Mouse (Mus musculus) brain, embryonic 18.5 days (tissue): ENCODE measurements at regions not wholly inside any gene's neighbourhood (a gene's known extent, or its start where the extent isn't known, plus 50 kb on each side); places are given as distances from the start of the nearest gene placed in this dataset.

ENCODE experiments used
- DNase-seq: peaks from one replicate; pipeline ENCODE4 v3.0.0-alpha.2; 2012; ENCODE audit warnings: low read depth, low spot score

DNA sequence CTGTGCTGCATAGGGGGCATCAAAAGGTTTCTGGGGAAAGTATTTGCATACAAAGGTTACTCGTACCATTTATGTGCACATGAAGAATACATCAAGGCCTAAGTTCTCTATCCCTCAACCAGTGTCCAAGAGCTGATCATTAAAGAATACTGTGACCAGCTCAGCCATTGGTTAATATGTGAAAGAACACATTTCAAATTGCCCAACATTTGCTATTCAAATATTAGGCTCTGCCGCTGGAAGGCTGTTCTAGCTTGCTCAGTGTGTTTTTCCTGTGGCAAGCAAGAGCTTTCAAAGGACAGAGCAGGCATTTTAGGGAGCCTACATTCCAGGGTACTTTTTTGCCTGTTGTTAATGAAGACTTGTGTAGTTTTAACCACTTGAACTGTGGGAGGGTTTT, 220.8 kb downstream of the Ahr start:
- DNase-seq, result no peak

DNA sequence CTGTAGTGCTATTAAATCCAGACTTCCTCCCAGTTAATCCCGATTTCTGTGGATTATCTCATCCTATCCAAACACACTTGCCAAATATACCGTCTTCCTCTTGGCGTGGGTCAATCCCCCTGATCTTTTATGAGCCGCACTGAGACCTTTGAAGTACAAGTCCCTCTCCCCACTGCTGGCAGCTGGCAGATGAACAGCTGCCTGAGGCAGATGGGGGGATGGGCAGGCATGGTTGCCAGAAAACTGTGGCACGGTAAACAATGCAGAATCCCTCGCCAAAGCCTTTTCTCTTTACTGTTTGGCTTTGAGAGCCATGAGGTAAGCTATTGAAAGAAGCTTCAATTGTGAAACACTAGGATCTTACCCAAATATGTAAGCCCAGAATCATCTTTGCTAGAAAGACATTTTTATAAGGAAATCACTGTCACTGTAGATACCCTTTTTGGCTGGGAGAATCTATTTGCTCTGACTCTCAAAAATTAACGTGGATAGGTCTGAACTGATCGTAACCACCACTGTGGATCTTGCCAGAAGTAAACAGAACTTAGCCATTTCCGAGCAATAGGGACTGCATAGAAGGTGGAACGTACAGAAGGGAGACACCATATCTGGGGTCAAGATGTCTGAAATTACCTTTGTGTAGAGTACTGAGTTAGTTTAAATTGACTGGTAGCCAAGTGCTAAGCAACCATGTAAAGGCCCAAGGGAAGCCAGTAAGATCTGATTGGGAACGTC, 221.5 kb downstream of the Ahr start:
- DNase-seq, result no peak

DNA sequence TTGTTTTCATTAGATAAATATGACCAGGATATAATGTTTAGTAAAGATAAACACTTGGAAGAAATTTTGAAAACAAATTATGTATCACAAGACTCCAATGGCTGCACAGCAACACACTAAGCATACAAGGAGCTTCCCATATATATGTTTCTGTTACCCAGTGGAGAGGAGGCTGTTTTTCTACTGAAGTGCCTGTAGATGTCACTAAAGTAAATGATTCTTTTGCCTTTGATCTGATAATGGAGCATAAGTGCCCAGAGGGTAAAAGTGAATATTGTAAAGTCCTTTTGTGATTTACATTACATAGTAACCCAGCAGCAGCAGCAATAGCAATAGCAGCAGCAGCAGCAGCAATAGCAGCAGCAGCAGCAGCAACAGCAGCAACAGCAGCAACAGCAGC, 226.3 kb downstream of the Ahr start:
- DNase-seq, result no peak

DNA sequence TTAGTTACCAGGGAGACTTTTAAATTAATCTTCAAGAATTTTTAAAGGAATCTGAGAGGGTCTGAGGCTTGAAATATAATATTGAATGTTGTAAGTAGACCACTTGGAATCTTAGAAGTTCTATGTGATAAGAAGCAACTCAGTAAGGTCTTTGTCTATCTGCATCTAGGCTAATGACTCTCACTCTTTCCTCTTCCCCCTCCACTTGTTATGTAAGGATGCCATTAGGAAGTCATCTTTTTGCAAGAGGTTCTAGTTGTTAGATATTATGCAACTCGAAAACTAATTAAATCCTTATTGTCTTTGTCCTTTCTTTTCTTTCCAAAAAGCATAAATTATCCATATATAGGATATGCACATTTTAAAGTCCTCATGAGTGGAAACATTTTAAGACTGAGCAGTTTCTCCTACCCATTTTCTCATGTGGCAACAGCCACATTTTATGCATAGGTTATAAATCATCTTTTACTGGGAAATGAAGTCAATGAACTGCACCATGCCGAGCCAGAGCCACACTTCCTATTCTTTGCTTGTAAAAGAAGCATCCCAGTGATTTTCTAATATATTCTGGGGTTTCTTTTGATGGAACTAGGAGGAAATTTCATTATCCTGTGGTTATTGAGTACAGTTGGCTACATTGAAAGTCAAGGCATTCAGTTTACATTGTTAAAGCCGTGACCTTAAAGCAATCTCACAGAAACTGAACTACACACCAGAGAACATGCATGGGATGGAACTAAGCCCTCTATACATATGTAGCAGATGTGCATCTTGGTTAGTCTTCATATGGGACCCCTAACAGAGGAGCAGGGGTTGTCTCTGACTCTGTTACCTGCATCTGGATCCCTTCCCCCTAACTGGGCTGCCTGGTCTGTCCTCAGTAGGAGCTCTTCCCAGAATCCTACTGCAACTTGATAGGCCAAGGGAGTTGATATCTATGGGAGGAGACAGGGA, 230.8 kb downstream of the Ahr start:
- DNase-seq, result no peak

DNA sequence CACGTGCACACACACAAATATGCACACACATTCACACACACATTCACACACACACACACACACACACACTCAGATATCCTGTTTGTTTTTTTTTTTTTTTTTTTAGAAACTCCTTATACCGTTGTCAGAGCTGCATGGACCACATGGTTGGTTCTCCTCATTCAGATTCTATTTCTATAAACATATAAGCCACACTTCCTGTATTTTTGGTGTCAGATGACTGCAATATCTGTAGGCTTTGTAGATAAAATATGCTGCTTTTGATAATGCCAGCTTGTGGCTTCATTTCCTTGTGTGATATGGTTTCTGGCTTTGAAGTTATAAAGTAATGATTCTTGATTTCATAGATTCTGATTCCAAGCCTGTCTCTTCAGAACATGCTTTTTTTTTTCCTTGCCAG, 231.7 kb downstream of the Ahr start:
- no peak for DNase-seq

DNA sequence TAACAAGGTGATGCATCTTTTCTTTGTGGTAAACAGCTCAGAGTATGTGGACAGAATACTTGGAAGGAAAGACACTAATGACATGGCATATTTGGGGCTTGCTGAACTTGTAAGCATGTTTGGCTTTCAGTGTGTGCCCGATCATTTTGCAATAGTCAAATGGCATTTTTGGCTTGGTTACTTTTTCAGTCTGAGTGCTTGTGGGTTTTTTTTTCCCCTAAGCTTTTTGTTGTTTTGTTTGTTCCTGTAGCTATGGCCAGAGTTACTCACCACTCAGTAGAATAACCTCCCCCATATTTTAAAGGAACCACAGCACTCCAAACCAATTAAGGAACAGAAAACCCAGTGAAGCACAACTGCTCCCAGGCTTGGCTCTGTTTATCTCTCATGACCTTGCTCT, 240.2 kb downstream of the Ahr start:
- DNase-seq, result no peak

DNA sequence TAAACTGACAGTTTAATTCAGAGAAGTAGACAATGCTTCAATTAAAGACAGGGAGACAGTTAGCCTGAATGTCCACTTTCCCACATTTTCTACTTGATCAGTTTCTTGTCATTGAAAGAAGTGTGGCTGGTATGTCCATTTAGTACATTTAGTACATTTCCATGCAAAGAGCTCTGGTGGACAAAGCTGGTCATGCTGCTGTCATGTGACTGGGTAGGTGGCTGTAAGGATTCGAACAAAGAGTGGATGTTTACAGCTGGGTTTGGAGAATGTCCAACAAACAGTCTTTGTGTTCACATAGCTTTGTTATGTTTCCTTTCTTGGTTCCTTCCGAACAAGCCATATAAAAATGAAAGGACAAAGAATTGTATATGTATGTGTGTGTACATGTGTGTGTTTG, 241.3 kb downstream of the Ahr start:
- DNase-seq, result no peak

DNA sequence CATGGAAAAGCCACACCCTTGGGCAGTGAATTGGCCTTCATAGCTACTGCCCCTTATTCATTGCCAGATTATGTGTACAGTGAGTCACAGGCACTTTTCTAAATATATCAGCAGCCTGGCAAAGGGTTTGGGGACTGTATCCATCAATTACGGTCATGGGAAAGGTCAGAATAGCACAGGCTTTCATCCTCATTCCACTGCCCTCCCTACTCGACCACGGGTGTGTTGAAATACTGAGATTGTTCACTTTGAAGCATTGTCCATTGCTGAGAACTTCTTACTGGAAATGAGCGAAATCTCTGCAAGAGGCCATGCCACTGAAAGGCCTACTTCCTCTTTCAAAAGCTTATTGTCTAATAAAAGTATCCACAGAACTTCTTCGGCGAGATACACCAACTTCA, 242.9 kb downstream of the Ahr start:
- DNase-seq, result no peak

DNA sequence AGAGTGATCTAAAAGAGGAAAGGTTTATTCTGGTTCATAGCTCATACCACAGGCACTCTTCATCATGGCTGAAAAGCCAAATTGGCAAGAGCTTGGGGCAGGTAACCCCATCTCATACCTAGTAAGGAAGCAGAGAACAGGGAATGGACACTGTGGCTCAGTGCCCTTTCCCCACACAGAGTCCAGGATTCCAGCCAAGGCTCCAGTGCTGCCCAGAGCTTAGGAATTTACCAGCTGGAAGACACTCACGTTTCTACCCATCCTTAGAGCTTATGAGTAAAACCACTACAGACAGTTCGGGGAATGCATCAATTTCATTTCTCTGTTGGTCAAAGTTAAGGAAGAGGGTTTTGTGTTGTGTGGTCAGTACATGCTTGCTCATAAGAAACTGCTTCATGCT, 241.0 kb downstream of the Snx13 start:
- DNase-seq, result no peak

DNA sequence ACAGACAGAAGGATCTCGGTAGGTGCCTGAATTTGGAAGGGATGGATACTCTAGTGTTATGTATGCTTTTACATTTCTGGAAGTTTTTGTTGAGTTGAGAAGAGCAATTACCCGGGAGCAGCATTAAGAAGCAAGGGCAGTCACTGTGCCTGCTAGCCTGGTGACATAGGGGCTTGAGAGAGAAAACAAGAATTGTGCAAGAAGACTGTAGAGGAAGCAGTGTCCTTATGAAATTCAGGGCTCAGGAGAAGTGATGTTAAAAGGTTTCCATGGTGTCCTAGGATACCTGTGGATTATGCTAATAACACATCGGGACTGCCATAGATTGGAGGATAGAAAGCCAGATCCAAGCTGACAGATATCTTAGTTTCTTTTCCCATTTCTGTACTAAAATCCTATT, 240.6 kb downstream of the Snx13 start:
- no peak for DNase-seq

DNA sequence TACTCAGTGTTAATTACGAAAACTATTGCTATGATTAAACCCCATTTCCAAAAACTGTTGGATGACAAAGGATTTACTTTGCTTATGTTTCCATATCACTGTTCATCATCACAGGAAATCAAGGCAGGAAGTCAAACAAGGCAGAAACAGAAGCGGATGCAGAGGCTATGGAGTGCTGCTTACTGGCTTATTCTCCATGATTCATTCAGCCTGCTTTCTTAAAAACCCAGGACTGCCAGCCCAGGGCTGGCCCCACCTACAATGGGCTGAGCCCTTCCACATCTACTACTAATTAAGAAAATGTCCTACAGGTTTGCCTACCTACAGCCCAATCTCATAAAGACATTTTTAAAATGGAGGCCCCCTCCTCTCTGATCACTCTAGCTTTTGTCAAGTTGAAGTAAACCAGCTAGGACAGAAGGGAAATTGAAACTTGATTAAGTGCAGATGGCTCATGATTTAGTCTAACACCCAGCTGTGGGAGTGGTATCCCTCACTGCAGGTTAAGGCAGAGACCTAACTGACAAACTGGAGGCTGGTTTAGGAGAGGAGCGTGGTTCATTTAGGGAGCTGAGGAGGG, 240.1 kb downstream of the Snx13 start:
- no peak for DNase-seq

DNA sequence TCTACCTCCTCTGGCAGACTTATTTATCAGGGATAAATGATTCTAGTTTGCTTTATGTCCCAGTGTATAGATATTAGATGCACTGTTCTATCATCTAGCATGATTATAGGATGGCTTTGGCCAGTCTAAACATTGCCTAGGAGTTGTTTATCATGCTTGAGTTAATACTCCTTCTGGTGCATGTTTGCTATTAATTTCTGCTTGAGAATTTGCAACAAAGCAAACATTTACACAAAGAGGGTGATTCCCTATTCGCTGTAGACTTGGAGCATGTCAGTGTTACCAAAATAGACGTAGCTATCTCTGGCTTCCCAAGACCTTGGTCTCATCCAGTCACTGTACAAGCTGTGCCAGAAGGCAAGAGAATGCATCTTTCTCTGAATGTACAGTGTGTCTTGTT, 237.4 kb downstream of the Snx13 start:
- DNase-seq, result no peak

DNA sequence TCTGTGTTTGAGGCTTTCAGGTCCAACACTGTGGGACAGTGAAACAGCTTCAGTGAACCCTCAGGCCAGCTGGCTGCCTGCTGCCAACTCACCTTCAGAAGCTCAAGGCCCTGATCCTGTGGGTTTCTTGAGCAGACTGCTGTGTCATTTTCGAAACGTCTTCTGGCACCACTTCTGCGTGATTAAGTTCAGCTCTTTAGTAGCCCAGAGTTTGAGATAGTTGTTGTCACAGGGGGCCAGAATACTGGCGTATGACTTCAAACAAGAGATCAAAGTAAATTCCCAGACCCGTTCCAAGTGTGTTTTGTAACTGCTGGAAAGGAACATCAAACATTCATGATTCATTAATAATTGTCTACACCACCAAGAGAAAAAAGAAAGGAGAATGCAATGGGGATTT, 236.9 kb downstream of the Snx13 start:
- DNase-seq, result no peak

DNA sequence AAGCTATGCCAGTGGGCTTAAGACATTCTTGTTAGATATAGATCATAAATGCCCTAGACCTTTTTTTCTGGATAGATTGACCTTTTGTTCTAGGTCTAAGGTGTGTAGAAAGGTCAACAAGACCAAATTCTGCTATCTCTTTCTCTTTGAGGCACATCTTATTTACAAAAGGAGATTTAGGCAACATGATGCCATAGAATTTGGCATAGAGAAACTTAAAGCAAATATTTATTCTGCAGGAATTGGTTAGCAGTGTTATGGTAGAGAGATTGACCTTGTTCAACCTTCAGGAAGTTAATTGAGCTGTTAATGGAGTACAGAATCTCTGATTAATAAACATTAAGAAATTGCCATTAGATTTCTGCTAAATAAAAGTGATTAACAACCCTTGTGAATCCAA, 236.4 kb downstream of the Snx13 start:
- no peak for DNase-seq

DNA sequence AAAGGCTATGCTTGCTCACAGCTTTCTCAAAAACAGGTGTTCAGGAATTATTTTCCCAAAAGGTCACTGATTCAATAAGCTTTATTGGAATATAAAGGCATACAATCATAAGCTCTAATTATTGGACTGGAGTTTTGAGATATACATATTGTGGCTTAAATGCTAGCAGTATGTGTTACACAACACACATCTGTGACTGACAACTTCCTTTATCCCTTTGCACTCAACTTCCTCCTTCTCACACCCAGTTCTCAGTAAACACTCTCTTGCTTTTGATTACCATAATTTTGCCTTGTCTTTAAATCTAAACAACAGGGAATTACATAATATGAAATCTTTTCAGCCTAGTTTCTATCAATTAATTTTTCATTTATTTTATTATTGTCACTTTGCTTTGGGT, 222.5 kb downstream of the Snx13 start:
- DNase-seq, result no peak

DNA sequence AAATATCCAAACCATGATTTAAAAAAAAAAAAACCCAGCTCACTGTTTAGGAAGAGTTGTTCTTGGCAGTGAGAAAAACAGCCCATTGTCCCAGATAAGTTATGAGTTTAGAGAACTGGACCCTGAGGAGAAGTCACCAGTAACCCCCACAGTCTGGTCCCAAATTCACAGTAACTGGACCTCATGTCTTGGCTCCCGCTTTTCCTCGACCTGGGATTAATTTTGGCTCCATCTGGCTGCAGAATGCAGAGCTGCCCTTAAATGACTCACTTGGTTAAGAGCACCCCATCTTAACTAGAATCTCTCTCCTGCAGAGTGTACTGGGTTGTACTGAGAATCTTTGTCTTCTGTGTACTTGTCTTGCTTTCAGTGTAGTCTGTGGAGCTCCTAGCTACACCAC, 221.0 kb downstream of the Snx13 start:
- no peak for DNase-seq

DNA sequence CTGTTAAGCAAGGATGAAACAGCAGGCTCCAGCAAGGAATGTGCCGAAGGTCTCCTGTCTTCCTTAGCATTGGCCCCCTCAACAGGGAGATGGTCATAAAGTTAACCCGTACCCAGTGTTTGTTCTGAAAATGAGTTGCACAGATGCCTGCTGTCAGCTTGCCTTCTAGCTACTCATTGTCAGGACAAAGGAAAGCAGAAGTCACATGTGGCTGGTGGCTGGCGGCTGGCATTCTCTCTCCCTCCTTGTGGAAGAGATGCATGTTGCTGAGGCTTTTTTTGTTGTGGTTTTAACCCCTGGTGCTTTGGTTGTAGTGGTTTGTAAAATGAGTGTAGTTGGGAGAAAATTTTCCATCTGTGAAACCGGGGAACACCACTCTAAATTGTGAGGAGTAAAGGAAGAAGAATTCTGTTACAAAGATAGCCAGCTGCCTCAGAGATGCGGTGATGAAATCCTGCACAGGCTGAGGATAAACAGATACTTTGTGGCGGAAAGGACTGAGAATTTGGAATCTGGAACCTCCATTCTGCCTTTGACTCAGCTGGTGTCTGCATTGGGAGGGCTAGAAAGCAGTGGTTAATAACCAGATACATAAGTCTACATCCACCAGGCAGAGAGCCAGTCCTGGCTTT, 220.2 kb downstream of the Snx13 start:
- no peak for DNase-seq

DNA sequence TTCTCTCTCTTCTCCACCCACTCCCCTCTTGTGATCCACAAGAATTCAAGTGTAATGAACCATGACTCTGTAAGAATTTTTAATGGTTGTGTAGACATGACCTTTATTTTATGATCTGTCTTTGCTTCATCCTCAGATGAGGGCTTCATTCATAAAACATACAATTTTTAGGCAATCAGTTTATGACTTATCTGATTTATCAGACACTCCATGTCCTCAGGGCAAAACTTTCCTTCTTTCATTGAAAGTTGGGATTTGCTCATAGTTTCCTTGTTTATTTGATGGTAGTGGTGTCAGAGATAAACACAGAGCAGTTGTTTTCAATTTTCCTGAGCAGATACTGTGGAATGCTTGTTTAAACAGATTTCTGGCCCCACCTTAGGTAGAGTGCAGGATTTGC, 212.8 kb downstream of the Snx13 start:
- DNase-seq, result no peak

DNA sequence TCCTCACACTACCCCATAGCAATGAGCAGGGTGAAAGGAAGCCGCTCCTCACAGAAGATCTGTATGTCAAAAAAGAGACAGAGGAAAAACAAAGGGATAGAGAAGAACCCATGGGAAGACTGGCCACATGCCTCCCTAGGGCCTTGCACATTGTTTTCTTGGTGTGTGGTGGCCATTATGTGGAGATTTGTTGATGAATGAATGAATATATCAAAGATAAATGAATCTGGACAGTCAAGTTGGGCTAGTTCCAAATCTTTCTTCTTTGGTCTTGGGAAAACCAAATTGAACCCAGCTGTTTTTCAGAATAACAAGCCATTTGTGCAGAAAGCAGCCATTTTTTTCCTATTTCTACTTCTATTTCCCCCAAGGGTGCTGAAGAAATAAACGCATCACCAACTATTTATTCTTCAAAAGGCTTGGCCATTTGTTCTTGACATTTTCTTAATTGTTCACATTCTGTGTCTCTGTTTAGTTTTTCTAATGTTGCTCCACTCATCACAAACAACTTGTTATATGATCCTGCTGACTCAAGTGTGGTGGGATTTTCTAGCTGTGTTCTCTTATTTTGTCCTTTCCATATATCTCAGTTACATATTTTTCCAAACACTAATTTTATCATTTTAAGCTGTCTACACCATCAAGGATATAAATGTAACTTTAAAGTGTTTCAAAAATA, 208.9 kb downstream of the Snx13 start:
- DNase-seq, result no peak

DNA sequence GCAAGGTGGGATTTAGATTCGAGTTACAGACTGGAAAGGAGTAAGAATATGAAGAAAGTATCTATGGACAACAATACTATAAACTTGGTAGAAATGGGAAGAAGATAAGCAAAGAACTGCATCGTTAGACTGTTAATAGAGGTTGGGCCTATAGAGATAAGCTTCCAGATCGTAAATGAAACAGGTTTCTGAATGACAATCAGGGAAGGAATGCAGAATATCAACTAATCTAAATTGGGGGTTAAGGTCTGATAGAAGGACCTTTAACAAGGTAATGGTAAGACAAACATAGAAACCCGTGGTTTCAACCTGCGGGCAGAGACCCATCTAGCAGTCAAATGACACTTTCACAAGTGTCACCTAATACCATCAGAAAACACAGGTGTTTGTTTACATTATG, 201.5 kb downstream of the Snx13 start:
- DNase-seq, result no peak

DNA sequence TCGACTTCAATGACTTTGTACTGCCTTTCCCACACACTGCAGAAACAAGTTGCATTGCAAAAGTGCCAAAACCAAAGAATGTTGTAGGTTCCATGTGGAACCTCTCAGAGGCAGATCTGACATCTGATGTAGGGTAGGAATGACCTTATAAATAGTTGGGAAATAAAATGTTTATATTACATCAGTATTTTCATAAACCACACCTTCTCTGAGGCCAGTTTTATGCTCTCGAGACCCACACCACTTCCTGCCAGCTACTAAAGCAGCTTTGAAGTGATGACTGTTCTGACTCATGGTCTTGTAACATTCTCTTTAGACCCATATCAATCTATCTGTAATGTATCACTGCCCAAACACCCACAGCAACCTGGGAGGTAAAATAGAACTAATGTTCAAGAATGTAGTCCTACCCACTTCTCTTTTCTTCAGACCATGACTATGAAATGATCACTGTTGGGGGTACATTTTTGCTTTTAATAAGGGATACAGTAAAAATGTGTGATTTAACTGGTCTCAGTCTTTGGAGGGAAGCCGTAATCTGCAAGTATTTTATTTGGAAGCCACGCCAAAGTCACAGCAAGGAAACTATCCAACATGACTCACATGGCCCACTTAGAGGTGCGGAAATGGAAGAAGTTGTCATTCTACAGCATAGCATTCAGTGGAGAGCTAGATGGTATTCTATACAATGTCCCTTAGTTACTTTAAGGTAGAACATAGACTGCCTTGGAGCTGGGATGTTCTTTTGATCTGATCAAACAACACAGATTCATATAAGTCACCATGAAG, 199.4 kb downstream of the Snx13 start:
- DNase-seq, result no peak
